Mouse (Mus musculus) lung, adult 2 months (tissue): ENCODE measurements around the gene Mical3. TPM values are rescaled to one million over a fixed set of nuclear protein-coding genes. Genes with fewer than 3 reads are reported as not detected.

Experiments used
- DNase-seq: peaks from one replicate; pipeline ENCODE4 v3.0.0; 2022
- H3K4me1 ChIP-seq: fragments of 200-500 bp; 2 replicates; pipeline ENCODE4 v1.6.1; 2011; ENCODE audit warnings: low read length; ENCODE audit not compliant: control insufficient read depth, insufficient read depth
- H3K4me3 ChIP-seq: fragments of 200-500 bp; replicated peaks from 2 replicates; pipeline ENCODE3; 2011; ENCODE audit warnings: low read depth, mild to moderate bottlenecking, control low read depth, low read length; ENCODE audit errors: extremely low read depth
- CTCF ChIP-seq: fragments of 200-500 bp; IDR thresholded peaks from 2 replicates; pipeline ENCODE4 v1.5.1; 2011; ENCODE audit warnings: mild to moderate bottlenecking, low read length, control low read depth; ENCODE audit not compliant: insufficient read depth
- POLR2A ChIP-seq: fragments of 200-500 bp; IDR thresholded peaks from 2 replicates; pipeline ENCODE4 v1.6.1; 2011; ENCODE audit warnings: low read depth, mild to moderate bottlenecking, control low read depth, low read length, borderline replicate concordance; ENCODE audit errors: extremely low read depth
- WGBS: fragments of 180-500 bp; shearing (Covaris S2); methylation state at CpG from one replicate; pipeline ENCODE4 v1.1.7; 2018; 5-methylcytosine and 5-hydroxymethylcytosine counted together
- polyA plus RNA-seq: library from polyadenylated mRNA; depleted of rRNA; stranded (reverse); fragments of >200 nt; gene quantifications from 2 replicates; pipeline ENCODE4 v1.2.3, GENCODE M21; 2012

Mical3 gene
- polyA plus RNA-seq, 1 experiment = 24.3 TPM

- Histone ChIP-seq H3K4me1 (peaks cover 5% of the 10 kb centered on the region; the same call in 1 of the 2 replicates), H3K4me3 (no peak overlapping the region)
- no peak for DNase-seq
- WGBS = 56% methylated on average over 17 of the region's 17 CpGs
- TF ChIP-seq POLR2A = no peak
- TF ChIP-seq CTCF = no peak
Observed at GRCm38 (mm10) chr6:121064356-121065015, 66.3 kb downstream of the Mical3 start.

- no peak for DNase-seq
- Histone ChIP-seq H3K4me1 (peaks cover 5% of the 10 kb centered on the region; the same call in 1 of the 2 replicates), H3K4me3 (no peak overlapping the region)
- WGBS = 68% methylated on average over 8 of the region's 8 CpGs
- TF ChIP-seq POLR2A (no peak), CTCF (no peak)
Observed at GRCm38 (mm10) chr6:121063771-121064170, 67.0 kb downstream of the Mical3 start.

- 83% methylated on average over 17 of the region's 17 CpGs for WGBS
- no peak overlapping the region for H3K4me3 ChIP-seq
- no peak for TF ChIP-seq POLR2A
- DNase-seq = no peak
- peaks cover 7% of the 10 kb centered on the region; the same call in 1 of the 2 replicates for H3K4me1 ChIP-seq
Observed at GRCm38 (mm10) chr6:121062891-121063408, 67.8 kb downstream of the Mical3 start.

GRCm38 (mm10) chr6:121058039-121058438 lies 72.8 kb downstream of the Mical3 start:
- Histone ChIP-seq H3K4me1 (peaks cover 6% of the 10 kb centered on the region; the same call in 1 of the 2 replicates), H3K4me3 (no peak overlapping the region)
- DNase-seq = no peak
- WGBS = 65% methylated on average over 2 of the region's 2 CpGs
- TF ChIP-seq POLR2A = no peak
- no peak for TF ChIP-seq CTCF

- TF ChIP-seq CTCF = no peak
- no peak for TF ChIP-seq POLR2A
- Histone ChIP-seq H3K4me1 (peaks cover 6% of the 10 kb centered on the region; the same call in 1 of the 2 replicates), H3K4me3 (no peak overlapping the region)
- 68% methylated on average over 22 of the region's 22 CpGs for WGBS
- DNase-seq = no peak
Observed at GRCm38 (mm10) chr6:121057181-121057956, 73.4 kb downstream of the Mical3 start.

GRCm38 (mm10) chr6:121055496-121055895 lies 75.3 kb downstream of the Mical3 start:
- no peak overlapping the region for H3K4me3 ChIP-seq
- no peak for DNase-seq
- no peak for TF ChIP-seq CTCF
- TF ChIP-seq POLR2A = no peak
- 30% methylated on average over 3 of the region's 3 CpGs for WGBS
- peaks cover 6% of the 10 kb centered on the region; the same call in 1 of the 2 replicates for H3K4me1 ChIP-seq

- WGBS = 86% methylated on average over 9 of the region's 9 CpGs
- peaks cover 6% of the 10 kb centered on the region; the same call in 1 of the 2 replicates for H3K4me1 ChIP-seq
Observed at GRCm38 (mm10) chr6:121054908-121055307, 75.9 kb downstream of the Mical3 start.

GRCm38 (mm10) chr6:121054340-121054739 lies 76.5 kb downstream of the Mical3 start:
- DNase-seq = no peak
- no peak for TF ChIP-seq CTCF
- no peak for TF ChIP-seq POLR2A
- WGBS = 81% methylated on average over 3 of the region's 3 CpGs
- Histone ChIP-seq H3K4me3 (no peak overlapping the region), H3K4me1 (peaks cover 6% of the 10 kb centered on the region; the same call in 1 of the 2 replicates)

More at GRCm38 (mm10) chr6:121054908-121055307, 75.9 kb downstream of the Mical3 start:
- no peak for TF ChIP-seq CTCF
- no peak for DNase-seq
- H3K4me3 ChIP-seq = no peak overlapping the region

GRCm38 (mm10) chr6:121053585-121054112 lies 77.2 kb downstream of the Mical3 start:
- H3K4me1 ChIP-seq = peaks cover 6% of the 10 kb centered on the region; the same call in 1 of the 2 replicates
- DNase-seq = no peak
- no peak overlapping the region for H3K4me3 ChIP-seq
- WGBS = 67% methylated on average over 7 of the region's 7 CpGs
- TF ChIP-seq POLR2A = no peak
- TF ChIP-seq CTCF = no peak
